Mouse (Mus musculus): ENCODE measurements around the gene Zfp472. TPM values are rescaled to one million over a fixed set of nuclear protein-coding genes. Genes with fewer than 3 reads are reported as not detected.
"Not testable (repeated sequence)": the region's sequence is repeated elsewhere in the genome, so short reads cannot be mapped to it uniquely, and the experiment has no call there.

Zfp472 gene
- polyA plus RNA-seq, 1 experiment from 2014 or later: 11.5 TPM

DNA sequence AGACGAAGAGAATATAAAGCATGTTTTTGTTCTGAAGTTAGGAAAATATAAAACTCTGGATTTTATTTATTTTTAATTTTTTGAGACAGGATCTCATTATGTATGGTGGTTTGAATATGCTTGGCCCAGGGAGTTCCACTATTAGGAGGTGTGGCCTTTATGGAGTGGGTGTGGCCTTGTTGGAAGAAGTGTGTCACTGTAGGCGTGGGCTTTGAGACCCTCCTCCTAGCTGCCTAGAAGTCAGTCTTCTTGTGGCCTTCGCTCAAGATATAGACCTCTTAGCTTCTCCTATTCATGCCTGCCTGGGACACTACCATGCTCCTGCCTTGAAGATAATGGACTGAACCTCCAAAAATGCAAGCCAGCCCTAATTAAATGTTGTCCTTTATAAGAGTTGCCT lies 15.5 kb upstream of the Zfp472 start:
- Histone ChIP-seq H3K9me3 (replicated peaks) (no peaks in the 10 kb centered on the region), H3K4me1 (0 out of 2 replicates have a peak, but pooled peaks cover 4% of the 10 kb centered on the region), H3K27me3 (ENCODE audit: low read depth, poor library complexity, severe bottlenecking) (no peaks in the 10 kb centered on the region), H3K4me3 (no peak overlapping the region), H3K36me3 (no peaks in the 10 kb centered on the region), H3K27ac (replicated peaks) (no peak overlapping the region)
- 88% methylated on average over 3 of the region's 3 CpGs for WGBS
- DNase-seq (ENCODE audit: low spot score): no peak

DNA sequence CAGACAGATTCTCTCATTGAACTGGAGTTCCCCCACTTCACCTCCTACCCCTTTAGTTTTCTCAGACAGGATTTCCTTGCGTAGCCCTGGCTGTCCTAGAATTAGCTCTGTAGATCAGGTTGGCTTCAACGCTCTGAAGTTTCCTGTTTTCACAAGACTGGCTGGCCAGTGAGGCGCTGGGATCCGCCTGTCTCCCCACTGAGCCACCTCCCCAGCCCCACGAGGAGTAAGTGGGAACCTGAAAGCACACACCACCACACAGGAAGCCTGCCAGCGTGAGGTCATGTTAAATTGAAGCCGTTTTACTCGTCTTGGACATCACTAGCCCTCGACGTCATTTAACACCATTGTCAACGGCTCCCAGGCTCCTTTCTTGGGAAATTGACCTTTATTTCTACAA lies 14.6 kb upstream of the Zfp472 start:
- WGBS: 77% methylated on average over 11 of the region's 11 CpGs
- H3K9me3 ChIP-seq (replicated peaks): no peaks in the 10 kb centered on the region
- H3K4me1 ChIP-seq: 0 out of 2 replicates have a peak, but pooled peaks cover 4% of the 10 kb centered on the region
- no peak overlapping the region for H3K4me3 ChIP-seq
- H3K36me3 ChIP-seq: no peaks in the 10 kb centered on the region
- H3K27ac ChIP-seq (replicated peaks): no peak overlapping the region
- H3K27me3 ChIP-seq (ENCODE audit: low read depth, poor library complexity, severe bottlenecking): no peaks in the 10 kb centered on the region
- DNase-seq (ENCODE audit: low spot score): no peak

DNA sequence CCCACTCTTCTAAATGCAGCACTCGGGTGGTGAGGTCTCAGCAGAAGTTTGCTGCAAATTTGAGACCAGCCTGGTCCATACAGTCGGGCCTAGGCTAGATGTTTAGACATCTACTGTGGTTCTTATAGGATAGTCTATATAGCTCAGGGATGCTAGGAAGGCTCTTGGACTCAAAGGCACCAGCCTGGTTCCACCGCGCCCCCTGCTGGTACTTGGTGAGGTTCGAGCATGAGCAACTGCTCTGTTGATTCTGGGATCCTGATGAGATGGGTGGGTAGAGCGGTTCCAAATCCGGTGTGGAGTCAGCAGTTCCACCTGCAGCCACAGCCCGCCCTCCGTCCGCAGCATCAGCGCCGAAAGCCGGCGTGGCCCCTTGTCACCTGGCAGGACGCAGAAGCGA lies 14.2 kb upstream of the Zfp472 start:
- DNase-seq (ENCODE audit: low spot score): peak; percentile 58
- no peaks in the 10 kb centered on the region for H3K36me3 ChIP-seq
- H3K27me3 ChIP-seq (ENCODE audit: low read depth, poor library complexity, severe bottlenecking): no peaks in the 10 kb centered on the region
- no peak overlapping the region for H3K27ac ChIP-seq (replicated peaks)
- 0 out of 2 replicates have a peak, but pooled peaks cover 4% of the 10 kb centered on the region for H3K4me1 ChIP-seq
- WGBS: 31% methylated on average over 16 of the region's 16 CpGs
- no peaks in the 10 kb centered on the region for H3K9me3 ChIP-seq (replicated peaks)
- no peak overlapping the region for H3K4me3 ChIP-seq

DNA sequence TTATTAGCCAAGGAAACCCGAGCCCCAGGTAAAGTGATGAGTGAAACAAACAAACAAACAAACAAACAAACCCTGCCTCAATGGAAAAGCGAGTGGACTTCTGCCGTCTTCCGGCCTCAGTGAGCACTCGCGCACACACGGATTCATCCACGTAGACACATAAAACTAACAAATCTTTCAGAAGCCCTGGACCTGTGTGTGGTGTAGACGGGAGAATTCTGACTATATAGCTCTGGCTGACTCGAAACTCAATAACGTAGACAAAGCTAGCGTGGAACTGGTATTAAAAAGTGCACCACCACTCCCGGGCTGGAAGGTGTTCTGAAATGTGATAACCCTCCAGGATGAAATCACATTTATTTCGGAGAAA lies 376 bp upstream of the Zfp472 start:
- no peaks in the 10 kb centered on the region for H3K27me3 ChIP-seq (ENCODE audit: low read depth, poor library complexity, severe bottlenecking)
- peak overlapping the region; percentile 86 for H3K27ac ChIP-seq (replicated peaks)
- 0% methylated on average over 14 of the region's 14 CpGs for WGBS
- DNase-seq (ENCODE audit: low spot score): peak; percentile 23
- H3K4me3 ChIP-seq: peak overlapping the region; percentile 76
- peaks cover 20% of the 10 kb centered on the region for H3K4me1 ChIP-seq
- H3K9me3 ChIP-seq (replicated peaks): no peaks in the 10 kb centered on the region
- 0 out of 2 replicates have a peak, but pooled peaks cover 2% of the 10 kb centered on the region for H3K36me3 ChIP-seq

DNA sequence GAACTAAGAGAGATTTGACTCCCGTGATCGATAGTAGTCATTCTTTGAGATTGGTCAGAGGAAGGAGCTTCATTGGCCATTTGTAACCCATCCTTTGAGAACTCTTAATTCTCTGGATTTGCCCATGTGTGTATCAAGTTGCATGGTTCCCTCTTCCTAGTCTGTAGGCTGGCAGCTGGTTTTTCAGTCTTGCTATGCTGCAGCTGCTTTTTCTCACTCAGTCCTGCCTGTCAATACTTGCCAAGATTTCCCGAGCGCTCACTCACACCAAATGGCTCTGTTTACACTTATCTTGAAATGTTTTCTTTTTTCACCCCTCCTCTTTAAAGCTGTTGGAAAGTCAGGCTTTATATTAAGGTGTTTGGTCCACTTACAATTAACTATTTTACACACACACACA lies 15.7 kb downstream of the Zfp472 start:
- H3K4me3 ChIP-seq: no peak overlapping the region
- DNase-seq (ENCODE audit: low spot score): no peak
- WGBS: 94% methylated on average over 4 of the region's 4 CpGs
- H3K27me3 ChIP-seq (ENCODE audit: low read depth, poor library complexity, severe bottlenecking): no peaks in the 10 kb centered on the region
- H3K4me1 ChIP-seq: no peaks in the 10 kb centered on the region
- H3K9me3 ChIP-seq (replicated peaks): no peaks in the 10 kb centered on the region; the same call in 1 of the 2 replicates
- peaks cover 64% of the 10 kb centered on the region for H3K36me3 ChIP-seq
- no peak overlapping the region for H3K27ac ChIP-seq (replicated peaks)

DNA sequence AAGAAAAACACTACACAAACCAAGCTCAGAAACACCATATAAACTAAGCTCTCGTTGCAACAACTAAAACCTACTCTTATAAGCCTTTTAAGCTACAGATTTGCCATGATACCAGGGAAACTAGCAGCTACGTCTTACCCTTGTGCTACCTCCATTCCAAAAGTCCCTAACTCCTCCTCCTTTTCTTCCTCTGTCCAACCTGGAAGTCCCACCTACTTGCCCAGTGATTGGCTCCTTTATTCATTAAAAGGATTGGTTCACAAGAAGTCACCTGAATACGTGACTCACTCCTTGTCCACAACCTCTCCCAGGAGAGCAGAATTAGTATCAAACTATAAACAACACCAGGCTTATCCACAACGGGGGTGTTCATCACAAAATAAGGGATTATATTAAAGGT lies 20.7 kb downstream of the Zfp472 start:
- no peak for DNase-seq (ENCODE audit: low spot score)
- WGBS: 76% methylated on average over 4 of the region's 4 CpGs
- Histone ChIP-seq H3K36me3 (peaks cover 16% of the 10 kb centered on the region), H3K9me3 (replicated peaks) (no peaks in the 10 kb centered on the region), H3K27me3 (ENCODE audit: low read depth, poor library complexity, severe bottlenecking) (no peaks in the 10 kb centered on the region), H3K4me3 (no peak overlapping the region), H3K4me1 (no peaks in the 10 kb centered on the region), H3K27ac (replicated peaks) (no peak overlapping the region)

DNA sequence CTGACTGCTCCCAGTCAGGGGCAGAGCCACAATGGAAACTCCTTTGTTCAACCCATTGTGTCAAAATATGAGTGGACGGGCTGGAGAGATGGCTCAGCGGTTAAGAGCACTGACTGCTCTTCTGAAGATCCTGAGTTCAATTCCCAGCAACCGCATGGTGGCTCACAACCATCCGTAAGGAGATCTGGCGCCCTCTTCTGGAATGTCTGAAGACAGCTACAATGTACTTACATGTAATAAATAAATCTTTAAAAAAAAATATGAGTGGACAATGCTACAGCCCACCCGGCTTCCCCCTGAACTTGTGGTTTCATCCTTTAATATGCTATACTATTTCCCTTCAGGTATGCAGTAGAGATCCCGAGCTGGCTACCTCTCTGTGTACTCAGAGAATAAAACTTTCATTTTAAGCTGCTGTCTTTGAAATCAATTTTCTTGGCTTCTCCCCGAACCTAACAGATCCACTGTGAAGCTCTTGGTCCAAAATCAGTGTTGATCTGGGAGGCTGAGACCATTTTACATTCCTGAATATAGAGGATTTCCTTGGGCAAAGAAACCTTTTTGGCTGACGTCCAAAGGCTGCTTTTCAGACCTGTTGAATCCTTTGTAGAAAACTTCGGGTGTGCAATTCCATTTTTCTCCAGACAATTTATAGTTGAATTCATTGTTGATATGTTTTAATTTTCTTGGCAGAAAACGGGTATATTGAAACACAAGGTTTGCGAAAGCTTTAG lies 26.5 kb downstream of the Zfp472 start:
- H3K4me1 ChIP-seq: peaks cover 10% of the 10 kb centered on the region
- 70% methylated on average over 12 of the region's 12 CpGs for WGBS
- DNase-seq (ENCODE audit: low spot score): no peak
- H3K4me3 ChIP-seq: peak overlapping the region; percentile 84
- no peak overlapping the region; the same call in 1 of the 2 replicates for H3K27ac ChIP-seq (replicated peaks)
- peaks cover 27% of the 10 kb centered on the region for H3K36me3 ChIP-seq
- H3K27me3 ChIP-seq (ENCODE audit: low read depth, poor library complexity, severe bottlenecking): no peaks in the 10 kb centered on the region
- no peaks in the 10 kb centered on the region; the same call in 1 of the 2 replicates for H3K9me3 ChIP-seq (replicated peaks)

DNA sequence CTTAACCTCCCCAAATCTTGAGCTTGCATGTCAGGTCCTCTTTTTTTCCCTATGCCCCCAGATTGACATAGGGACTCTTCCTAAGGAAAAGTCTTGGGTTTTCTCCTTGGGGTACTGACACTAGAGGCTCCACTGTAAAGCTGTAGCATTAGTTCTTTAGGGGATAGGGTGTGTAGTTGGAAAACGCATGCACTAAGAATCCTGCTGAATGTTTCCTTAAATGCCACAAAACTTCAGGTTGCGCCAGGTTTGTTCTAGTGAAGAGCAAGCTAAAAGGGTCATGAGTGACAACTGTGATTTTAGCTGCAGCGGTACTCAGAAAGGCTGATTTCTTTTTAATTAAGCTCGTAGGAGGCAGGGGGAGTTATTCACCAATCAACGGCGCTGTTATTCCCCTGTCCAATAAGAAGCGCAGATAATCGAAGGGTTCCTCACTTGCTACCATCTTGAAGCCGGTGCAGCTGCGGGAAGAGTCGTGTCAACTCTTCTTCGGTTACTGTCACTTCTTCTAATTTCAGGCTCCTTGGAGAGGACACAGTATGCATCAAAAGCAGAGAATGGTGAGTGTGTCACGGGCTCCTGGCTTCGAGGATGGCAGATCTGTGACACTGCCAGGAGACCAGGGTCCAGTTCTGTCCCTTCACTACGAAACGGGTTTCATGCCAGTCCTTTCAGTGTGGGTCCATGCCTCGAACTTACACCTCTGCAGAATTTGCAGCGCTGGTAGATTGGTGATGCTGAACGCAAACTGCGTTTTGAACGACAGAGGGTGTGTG lies 27.3 kb downstream of the Zfp472 start, which contains the start of gene Zfp952:
TSS of gene Zfp952 (plus strand) at position 431 of the 776 bp plus-strand sequence.
- Histone ChIP-seq H3K9me3 (replicated peaks) (no peaks in the 10 kb centered on the region; the same call in 1 of the 2 replicates), H3K4me1 (peaks cover 10% of the 10 kb centered on the region), H3K27me3 (ENCODE audit: low read depth, poor library complexity, severe bottlenecking) (no peaks in the 10 kb centered on the region), H3K27ac (replicated peaks) (peak within 1 kb of the TSS; percentile 85), H3K36me3 (peaks cover 29% of the 10 kb centered on the region), H3K4me3 (peak within 1 kb of the TSS; percentile 84)
- WGBS: 1% methylated on average over 21 of the region's 21 CpGs
- DNase-seq (ENCODE audit: low spot score): peak; percentile 79

DNA sequence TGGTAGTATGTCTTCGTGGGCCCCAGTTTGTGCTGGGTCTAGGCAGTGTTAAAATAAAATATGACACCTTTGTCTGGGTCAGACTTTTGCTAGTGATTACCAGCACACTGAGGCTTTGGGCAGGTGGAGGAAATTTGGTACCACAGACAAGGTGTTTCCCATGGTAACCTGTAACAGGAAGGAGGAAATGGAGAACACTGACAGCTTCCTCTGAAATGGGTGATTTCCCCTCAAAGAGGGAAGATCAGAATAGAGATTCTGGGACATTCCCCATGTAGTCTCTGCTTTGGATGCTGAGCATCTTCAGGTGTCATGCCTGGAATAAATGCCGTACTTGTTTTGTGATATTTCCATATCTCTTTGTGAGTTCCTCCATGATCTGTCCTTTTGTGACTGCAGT lies 32.9 kb downstream of the Zfp472 start:
- no peak for DNase-seq (ENCODE audit: low spot score)
- no peak overlapping the region for H3K4me3 ChIP-seq
- peaks cover 10% of the 10 kb centered on the region for H3K9me3 ChIP-seq (replicated peaks)
- 84% methylated on average over 2 of the region's 2 CpGs for WGBS
- peaks cover 10% of the 10 kb centered on the region for H3K4me1 ChIP-seq
- H3K27ac ChIP-seq (replicated peaks): no peak overlapping the region
- no peaks in the 10 kb centered on the region for H3K27me3 ChIP-seq (ENCODE audit: low read depth, poor library complexity, severe bottlenecking)
- peaks cover 71% of the 10 kb centered on the region for H3K36me3 ChIP-seq

DNA sequence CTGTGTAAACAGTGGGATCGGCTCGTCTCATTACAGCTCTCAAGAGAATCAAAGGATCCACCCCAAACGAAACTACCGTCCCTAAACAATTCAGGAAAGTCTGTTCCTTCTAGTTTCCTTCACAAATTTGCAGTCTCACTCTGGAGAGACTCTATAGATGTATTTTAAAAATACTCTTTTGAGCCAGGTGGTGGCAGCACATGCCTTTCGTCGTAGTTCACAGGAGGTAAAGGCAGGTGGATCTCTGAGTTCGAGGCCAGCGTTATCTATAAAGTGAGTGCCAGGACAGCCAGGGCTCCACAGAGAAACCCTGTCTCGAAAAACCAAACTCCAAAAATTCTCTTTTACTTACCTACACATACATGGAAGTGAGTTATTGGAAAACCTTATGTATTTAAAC lies 42.7 kb downstream of the Zfp472 start:
- no peak overlapping the region for H3K27ac ChIP-seq (replicated peaks)
- peaks cover 26% of the 10 kb centered on the region for H3K36me3 ChIP-seq
- 54% methylated on average over 9 of the region's 9 CpGs for WGBS

DNA sequence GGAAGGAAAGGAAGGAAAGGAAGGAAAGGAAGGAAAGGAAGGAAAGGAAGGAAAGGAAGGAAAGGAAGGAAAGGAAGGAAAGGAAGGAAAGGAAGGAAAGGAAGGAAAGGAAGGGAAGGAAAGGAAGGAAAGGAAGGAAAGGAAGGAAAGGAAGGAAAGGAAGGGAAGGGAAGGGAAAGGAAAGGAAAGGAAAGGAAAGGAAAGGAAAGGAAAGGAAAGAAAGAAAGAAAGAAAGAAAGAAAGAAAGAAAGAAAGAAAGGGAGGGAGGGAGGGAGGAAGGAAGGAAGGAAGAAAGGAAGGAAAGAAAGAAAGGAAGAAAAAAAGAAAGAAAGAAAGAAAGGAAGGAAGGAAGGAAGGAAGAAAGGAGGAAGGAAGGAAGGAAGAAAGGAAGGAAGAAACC lies 54.8 kb downstream of the Zfp472 start:
- peaks cover 95% of the 10 kb centered on the region for H3K9me3 ChIP-seq (replicated peaks)
- DNase-seq (ENCODE audit: low spot score); H3K4me1 ChIP-seq; H3K4me3 ChIP-seq; H3K27ac ChIP-seq (replicated peaks); H3K27me3 ChIP-seq (ENCODE audit: low read depth, poor library complexity, severe bottlenecking): not testable (repeated sequence)
- peaks cover 99% of the 10 kb centered on the region for H3K36me3 ChIP-seq

More for the DNA sequence above, 42.7 kb downstream of the Zfp472 start:
- peaks cover 12% of the 10 kb centered on the region for H3K9me3 ChIP-seq (replicated peaks)
- no peaks in the 10 kb centered on the region for H3K27me3 ChIP-seq (ENCODE audit: low read depth, poor library complexity, severe bottlenecking)
- no peak for DNase-seq (ENCODE audit: low spot score)
- no peak overlapping the region for H3K4me3 ChIP-seq
- H3K4me1 ChIP-seq: no peaks in the 10 kb centered on the region
